Mouse (Mus musculus) olfactory bulb, adult 2 months (tissue): Measurements from ENCODE around the gene Gast.

ENCODE experiments used
- CTCF ChIP-seq: fragments of 200-500 bp; IDR thresholded peaks from 2 replicates; pipeline ENCODE4 v1.5.1; 2012; ENCODE audit warnings: low read depth, mild to moderate bottlenecking, low read length, moderate library complexity; ENCODE audit not compliant: insufficient read depth
- POLR2A ChIP-seq: fragments of 200-500 bp; IDR thresholded peaks from 2 replicates; pipeline ENCODE4 v1.6.1; 2012; ENCODE audit warnings: mild to moderate bottlenecking, low read depth, low read length, moderate library complexity; ENCODE audit not compliant: insufficient read depth

DNA sequence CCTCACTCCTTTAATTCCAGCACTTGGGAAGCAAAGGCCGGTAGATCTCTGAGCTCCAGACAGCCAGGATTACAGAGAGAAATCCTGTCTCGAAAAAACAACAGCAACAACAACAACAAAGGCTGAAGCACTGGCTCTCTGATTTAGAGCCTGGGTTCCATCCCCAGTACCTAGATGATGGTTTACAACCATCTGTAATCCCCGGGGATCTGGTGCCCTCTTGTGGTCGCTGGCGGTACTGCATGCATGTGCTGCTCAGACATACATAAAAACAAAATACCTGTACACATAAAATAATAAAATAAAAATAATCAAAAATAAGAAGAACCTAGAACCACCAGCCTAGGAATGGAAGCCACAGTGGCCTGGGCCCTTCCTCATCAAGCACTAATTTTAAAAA is 33.9 kb upstream of the Gast start:
- TF ChIP-seq POLR2A (no peak), CTCF (no peak)
